Mouse (Mus musculus) frontal cortex, adult 2 months (tissue): ENCODE data around the gene Armc2. TPM values are rescaled to one million over a fixed set of nuclear protein-coding genes. Genes with fewer than 3 reads are reported as not detected.
"Not testable (repeated sequence)": the region's sequence is repeated elsewhere in the genome, so short reads cannot be mapped to it uniquely, and the experiment has no call there.

Source experiments
- DNase-seq, 2 experiments: peaks; one replicate each; pipeline ENCODE4 v3.0.0; 2022; ENCODE audit warnings: low spot score in 1 of 2; ENCODE audit errors: extremely low spot score in 1 of 2
- polyA plus RNA-seq: library from polyadenylated mRNA; depleted of rRNA; stranded (reverse); fragments of >200 nt; gene quantifications from 2 replicates; pipeline ENCODE4 v1.2.3, GENCODE M21; 2012

The Armc2 gene
- polyA plus RNA-seq, 1 experiment: 11.6 TPM

GRCm38 (mm10) chr10:41980772-41981383, 37.4 kb downstream of the Armc2 start:
- DNase-seq: peak; percentile 50 to 86

- DNase-seq: no peak
These were observed 39.6 kb downstream of the Armc2 start for GRCm38 (mm10) chr10:41978403-41979234.

- DNase-seq: no peak
These were observed 45.6 kb downstream of the Armc2 start for GRCm38 (mm10) chr10:41972676-41973075.

DNA sequence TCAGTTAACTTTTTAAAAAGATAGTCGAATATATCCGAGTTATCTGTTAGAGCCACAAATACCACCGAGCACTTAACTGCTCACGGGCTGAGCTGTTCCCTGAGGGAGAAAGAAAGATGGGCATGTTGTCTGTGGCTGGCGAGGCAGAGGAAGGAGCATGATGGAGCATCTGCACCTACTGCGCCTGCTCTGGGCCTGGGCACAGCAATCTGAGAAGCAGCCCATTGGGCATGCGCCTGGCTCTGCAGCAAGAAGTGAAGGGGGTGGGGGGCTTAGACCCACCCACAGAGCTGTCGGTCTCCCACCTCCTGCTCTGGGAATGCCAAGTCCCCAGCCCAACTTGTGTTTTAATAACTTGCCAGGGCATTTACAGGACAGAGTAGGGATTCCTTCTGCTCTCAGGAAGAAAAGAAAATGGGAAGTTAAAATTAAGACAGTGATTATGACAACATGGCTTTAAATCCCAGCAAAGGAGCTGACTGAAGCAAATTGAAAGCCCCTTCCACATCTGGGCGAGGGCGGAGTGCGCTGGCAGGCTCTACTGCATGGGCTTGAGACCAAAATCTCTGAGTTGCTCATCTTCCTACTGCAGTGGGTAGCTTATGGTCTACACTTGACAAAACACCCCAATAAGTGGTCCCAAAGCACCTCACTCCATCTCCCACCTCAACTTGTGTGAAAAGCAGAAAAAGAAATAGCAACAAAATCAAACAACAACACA, 50.2 kb downstream of the Armc2 start:
- DNase-seq: no peak

- DNase-seq: no peak
These were observed 55.5 kb downstream of the Armc2 start for GRCm38 (mm10) chr10:41962725-41963124.

GRCm38 (mm10) chr10:41959808-41960207, 58.4 kb downstream of the Armc2 start:
- no peak for DNase-seq

- DNase-seq: no peak
These were observed 59.5 kb downstream of the Armc2 start for GRCm38 (mm10) chr10:41958677-41959274.

- no peak for DNase-seq
These were observed 60.6 kb downstream of the Armc2 start for GRCm38 (mm10) chr10:41957421-41958225.

- DNase-seq: no peak
These were observed 64.7 kb downstream of the Armc2 start for GRCm38 (mm10) chr10:41953528-41953864.

DNA sequence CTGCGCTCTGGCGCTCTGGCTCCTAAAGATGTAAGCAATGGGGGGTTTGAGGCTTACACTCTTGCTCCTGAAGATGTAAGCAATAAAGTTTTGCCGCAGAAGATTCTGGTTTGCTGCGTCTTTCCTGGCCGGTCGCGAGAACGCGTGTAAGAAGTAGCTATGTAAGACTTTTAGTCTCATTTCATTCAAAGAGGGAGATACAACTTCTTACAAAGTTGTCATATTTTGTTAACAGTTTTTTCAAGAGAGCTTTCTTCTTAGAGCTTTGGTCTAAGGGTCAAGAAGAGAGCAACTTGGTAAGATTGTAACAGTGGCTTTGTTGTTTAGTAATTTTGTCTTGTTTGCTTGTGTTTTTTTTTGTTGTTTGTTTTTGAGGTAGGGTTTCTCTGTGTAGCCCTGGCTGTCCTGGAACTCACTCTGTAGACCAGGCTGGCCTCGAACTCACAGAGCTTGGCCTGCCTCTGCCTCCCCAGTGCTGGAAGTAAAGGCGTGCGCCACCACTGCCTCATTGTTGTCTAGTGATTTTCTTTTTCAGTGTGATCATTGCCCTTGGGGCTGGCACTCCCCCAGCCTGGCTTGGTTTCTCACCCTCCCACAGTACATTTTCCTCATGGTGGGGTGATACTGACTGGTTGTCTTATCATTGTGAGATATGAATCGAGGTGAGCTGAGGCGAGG, 65.3 kb downstream of the Armc2 start:
- no peak for DNase-seq

DNA sequence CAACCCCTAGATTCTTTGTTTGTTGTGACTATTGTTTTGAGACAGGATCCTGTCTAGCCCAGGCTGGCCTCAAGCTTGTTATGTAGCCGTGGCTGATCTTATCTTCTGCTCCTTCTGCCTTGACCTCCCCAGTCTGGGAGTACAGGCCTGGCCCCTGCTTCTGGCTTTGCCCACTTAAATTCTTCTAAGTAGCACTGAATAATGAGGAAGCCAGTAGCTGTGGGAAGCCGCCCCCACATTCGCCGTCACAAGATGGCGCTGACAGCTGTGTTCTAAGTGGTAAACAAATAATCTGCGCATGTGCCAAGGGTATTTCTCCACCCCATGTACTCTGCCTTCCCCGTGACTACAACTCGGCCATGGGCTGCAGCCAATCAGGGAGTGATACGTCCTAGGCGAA, 65.9 kb downstream of the Armc2 start:
- not testable (repeated sequence) for DNase-seq

GRCm38 (mm10) chr10:41939090-41939489, 79.2 kb downstream of the Armc2 start:
- peak in 1 of 2 experiments; percentile 43 for DNase-seq

- DNase-seq: no peak
These were observed 81.1 kb downstream of the Armc2 start for GRCm38 (mm10) chr10:41937176-41937575.

- DNase-seq: peak in 1 of 2 experiments; percentile 34
These were observed 82.1 kb downstream of the Armc2 start for GRCm38 (mm10) chr10:41936100-41936499.

DNA sequence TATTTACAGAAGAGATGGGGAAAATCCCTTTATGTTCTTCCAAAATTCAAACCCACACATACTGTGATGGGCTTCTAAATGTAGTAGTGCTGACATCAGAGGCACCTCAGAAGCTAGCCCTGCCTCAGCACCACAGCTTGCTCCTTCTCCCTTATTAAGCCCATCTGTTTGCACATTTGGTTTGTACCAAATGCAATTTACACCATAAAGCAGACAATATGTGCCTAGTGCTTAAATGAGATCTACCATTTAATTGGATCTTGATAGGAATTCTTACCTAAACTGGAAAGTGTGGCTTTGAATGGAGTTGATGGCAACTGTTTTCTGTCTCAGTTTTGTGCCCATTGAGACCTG, 82.8 kb downstream of the Armc2 start:
- DNase-seq: peak in 1 of 2 experiments; percentile 71

DNA sequence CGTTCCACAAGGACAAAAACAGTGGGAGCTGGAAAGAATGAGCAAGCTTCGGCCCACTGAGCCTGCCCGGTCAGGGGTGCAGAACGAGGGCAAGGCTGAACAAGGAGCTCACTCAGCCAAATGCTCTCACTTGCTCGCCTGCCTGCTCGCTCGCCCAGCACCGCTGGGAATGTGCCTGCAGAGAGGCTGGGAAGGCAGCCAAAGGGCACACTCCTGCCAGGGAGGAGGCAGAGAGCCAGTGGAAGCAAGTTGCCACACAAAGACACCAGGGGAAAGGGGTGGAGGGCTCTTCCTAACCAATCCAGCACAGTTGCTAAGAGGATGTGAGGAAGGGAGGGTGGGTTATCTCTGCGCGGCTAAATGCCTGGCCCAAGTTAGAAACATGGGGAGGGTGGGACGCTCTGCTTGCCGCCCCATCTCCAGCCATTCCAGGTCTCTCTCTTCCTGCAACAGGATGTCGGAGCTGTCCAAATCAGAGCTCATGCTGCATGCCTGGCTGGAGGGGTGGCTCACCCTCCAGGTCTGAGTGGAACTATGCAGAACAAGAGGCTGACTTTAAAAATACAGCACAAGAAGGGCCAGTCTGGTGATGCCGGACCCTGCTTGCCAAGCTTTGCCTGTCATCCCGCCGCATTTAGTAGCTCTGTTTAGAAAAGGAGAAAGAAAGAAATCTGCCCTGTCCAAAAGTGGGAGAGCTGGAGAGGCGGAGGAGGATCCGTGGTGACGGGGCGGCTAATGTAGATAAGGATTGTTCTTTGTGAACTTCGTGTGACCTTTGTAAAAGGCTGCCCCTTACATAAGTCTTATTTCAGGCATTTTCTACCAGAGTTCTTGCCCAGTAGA, 83.4 kb downstream of the Armc2 start:
- DNase-seq: peak; percentile 75 to 87

DNA sequence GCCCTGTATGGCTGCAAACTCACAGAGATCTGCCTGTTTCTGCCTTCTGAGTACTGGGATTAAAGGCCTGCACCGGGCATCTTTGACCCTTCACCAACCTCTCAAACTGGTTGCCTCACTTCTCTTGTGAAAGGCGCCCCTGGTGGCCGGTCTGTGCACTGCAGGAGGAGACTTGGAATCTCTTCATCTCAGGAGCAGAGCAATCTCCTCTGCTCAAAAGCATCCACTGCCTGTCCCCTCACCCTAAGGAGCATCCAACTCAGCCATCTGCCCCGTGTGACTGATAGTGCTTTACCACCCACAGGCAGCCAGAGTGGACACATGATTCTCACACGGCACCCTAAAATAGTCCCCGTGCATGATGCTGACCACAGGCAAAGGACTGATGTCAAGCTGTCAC, 84.7 kb downstream of the Armc2 start:
- peak in 1 of 2 experiments; percentile 68 for DNase-seq

DNA sequence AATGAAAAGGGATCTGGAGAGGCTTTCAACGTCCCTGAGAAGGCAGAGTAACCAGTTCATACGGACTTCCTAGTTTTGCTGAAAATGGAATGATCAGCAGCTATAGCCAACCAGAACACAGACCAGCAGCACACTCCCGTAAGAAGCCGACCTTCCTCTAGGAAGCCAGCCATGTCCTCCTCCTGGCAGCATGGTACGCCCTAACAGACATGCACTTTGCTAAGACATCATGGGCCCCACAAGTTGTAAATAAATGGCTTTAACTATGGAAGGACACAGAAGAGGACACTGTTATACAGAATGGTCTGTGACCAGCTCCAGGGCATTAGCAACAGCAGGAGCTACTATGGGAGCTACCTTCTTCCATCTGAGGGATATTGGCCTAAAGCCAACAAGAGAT, 85.3 kb downstream of the Armc2 start:
- no peak for DNase-seq

DNA sequence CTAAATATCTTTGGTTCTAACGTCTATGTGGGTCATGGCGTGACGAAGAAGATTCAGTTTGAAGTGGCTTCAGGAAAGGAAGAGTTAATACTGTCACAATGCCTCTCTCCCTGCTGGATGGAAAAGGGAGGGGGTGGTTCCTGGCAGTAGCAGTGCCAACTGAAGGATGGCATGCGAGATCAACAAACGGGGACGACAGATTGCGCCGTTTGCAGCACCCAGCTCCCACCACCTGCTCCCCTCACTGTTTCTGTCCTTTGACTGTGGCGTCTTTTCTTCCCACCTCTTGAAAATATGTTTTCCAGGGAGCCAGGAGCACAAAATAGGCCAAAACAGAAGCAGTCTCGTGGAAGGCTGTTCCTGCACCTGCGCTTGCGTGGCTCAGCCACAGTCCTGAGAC, 86.3 kb downstream of the Armc2 start:
- DNase-seq: peak; percentile 84 to 86
